Mouse (Mus musculus) kidney, adult 2 months (tissue): Measurements from ENCODE around the gene Zfp616.

Source experiments
- CTCF ChIP-seq: fragments of 200-500 bp; conservative IDR thresholded peaks from 2 replicates; pipeline ENCODE4 v1.5.1; 2011; ENCODE audit warnings: low read depth, mild to moderate bottlenecking, control low read depth, low read length, moderate library complexity, mixed read lengths; ENCODE audit not compliant: insufficient read depth, insufficient read length
- POLR2A ChIP-seq: fragments of 200-500 bp; IDR thresholded peaks from one replicate; pipeline ENCODE4 v1.6.1; 2011; ENCODE audit warnings: low read depth, low read length, control low read depth

- no peak for TF ChIP-seq CTCF
- TF ChIP-seq POLR2A: no peak
Observed at GRCm38 (mm10) chr11:74113412-74113811, 43.7 kb downstream of the Zfp616 start, which contains the start of gene Olfr401.
